Mouse (Mus musculus) brain, embryonic 14.5 days (tissue): Measurements from ENCODE around the gene Olfr1510.

Source experiments
- CTCF ChIP-seq: fragments of 200-500 bp; IDR thresholded peaks from 2 replicates; pipeline ENCODE4 v1.5.1; 2012; ENCODE audit warnings: inconsistent platforms, mild to moderate bottlenecking, moderate library complexity, borderline replicate concordance; ENCODE audit not compliant: insufficient read depth, insufficient read length; ENCODE audit errors: extremely low read depth
- POLR2A ChIP-seq: fragments of 200-500 bp; IDR thresholded peaks from 2 replicates; pipeline ENCODE4 v1.6.1; 2012; ENCODE audit warnings: mild to moderate bottlenecking, inconsistent platforms, borderline replicate concordance; ENCODE audit not compliant: poor library complexity, insufficient read depth, insufficient read length, severe bottlenecking; ENCODE audit errors: extremely low read depth

- TF ChIP-seq CTCF (no peak), POLR2A (no peak)
Observed at GRCm38 (mm10) chr14:52461928-52462327, 47.8 kb upstream of the Olfr1510 start.
